Mouse (Mus musculus) stomach, embryonic 15.5 days (tissue): Measurements from ENCODE around the gene Zfp965. TPM values are rescaled to one million over a fixed set of nuclear protein-coding genes. Genes with fewer than 3 reads are reported as not detected.
"Not testable (repeated sequence)": the region's sequence is repeated elsewhere in the genome, so short reads cannot be mapped to it uniquely, and the experiment has no call there.

ENCODE experiments used
- ATAC-seq: fragments of 200-750 bp; cut with Nextera tagmentation; 2 replicates; pipeline ENCODE4 v1.8.0; 2017; ENCODE audit warnings: low read depth, moderate number of reproducible peaks, moderate TSS enrichment; ENCODE audit not compliant: insufficient read depth, low FRiP score
- H3K27ac ChIP-seq: fragments of 300-500 bp; sonication (generic); 2 replicates; pipeline ENCODE4 v1.5.1; 2015; ENCODE audit warnings: mild to moderate bottlenecking, inconsistent platforms
- H3K27me3 ChIP-seq: fragments of 300-500 bp; sonication (generic); replicated peaks from 2 replicates; pipeline ENCODE4 v1.6.1; 2015; ENCODE audit warnings: inconsistent platforms
- H3K36me3 ChIP-seq: fragments of 300-500 bp; sonication (generic); 2 replicates; pipeline ENCODE4 v1.6.1; 2015; ENCODE audit warnings: inconsistent platforms
- H3K4me1 ChIP-seq: fragments of 300-500 bp; sonication (generic); 2 replicates; pipeline ENCODE4 v1.6.1; 2015; ENCODE audit warnings: inconsistent platforms
- H3K4me2 ChIP-seq: fragments of 300-500 bp; sonication (generic); 2 replicates; pipeline ENCODE4 v1.6.1; 2015; ENCODE audit warnings: mild to moderate bottlenecking, inconsistent platforms
- H3K4me3 ChIP-seq: fragments of 300-500 bp; sonication (generic); replicated peaks from 2 replicates; pipeline ENCODE4 v1.5.1; 2015; ENCODE audit warnings: inconsistent platforms
- H3K9ac ChIP-seq: fragments of 300-500 bp; sonication (generic); 2 replicates; pipeline ENCODE4 v1.6.1; 2015; ENCODE audit warnings: inconsistent platforms
- H3K9me3 ChIP-seq: fragments of 300-500 bp; sonication (generic); 2 replicates; pipeline ENCODE4 v1.6.1; 2016; ENCODE audit warnings: inconsistent platforms
- WGBS: fragments of 180-500 bp; shearing (Covaris S2); methylation state at CpG from one replicate; pipeline ENCODE4 v1.1.7; 2015; 5-methylcytosine and 5-hydroxymethylcytosine counted together
- polyA plus RNA-seq: library from polyadenylated mRNA; unstranded; fragments of >200 nt; fragmentation: Nextera tagmentation; extraction: Ambion mirVana; gene quantifications from 2 replicates; pipeline ENCODE4 v1.2.1, GENCODE M21; 2015

The Zfp965 gene
- polyA plus RNA-seq = 6.3 and 7.7 TPM in 2 replicates

DNA sequence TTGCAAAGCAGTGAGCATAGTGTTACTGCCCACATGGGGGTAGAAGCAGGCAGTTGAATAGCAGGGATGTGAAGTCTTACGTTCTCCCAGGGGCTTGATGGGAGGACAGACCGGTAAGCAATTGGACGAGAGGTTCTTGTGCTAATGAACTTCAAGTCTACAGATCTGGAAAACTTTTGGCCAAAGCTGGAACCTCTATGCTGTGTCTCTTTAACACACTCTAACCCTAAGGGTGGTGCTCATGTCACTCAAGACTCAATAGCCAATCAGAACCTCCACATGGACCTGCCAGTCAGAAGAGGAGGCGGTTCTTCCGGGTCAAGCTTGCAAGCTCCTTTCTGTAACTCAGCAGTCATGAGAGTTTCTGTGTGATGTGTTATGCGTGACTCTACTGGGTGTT lies at the start of gene Zfp965:
TSS of gene Zfp965 (plus strand) at position 301 of the 400 bp plus-strand sequence.
- H3K27ac ChIP-seq, H3K36me3 ChIP-seq: not testable (repeated sequence)

DNA sequence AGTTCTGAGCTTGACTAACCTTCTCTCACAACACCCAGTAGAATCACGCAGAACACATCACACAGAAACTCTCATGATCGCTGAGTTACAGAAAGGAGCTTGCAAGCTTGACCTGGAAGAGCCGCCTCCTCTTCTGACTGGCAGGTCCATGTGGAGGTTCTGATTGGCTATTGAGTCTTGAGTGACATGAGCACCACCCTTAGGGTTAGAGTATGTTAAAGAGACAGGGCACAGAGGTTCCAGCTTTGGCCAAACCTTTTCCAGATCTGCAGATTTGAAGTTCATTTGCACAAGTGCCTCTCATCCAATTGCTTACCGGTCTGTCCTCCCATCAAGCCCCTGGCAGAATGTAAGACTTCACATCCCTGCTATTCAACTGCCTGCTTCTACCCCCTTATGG lies 34.1 kb upstream of the Zfp965 start, which contains the start of gene Gm4724:
TSS of gene Gm4724 (minus strand) at position 101 of the 400 bp plus-strand sequence.
- not testable (repeated sequence) for H3K36me3 ChIP-seq, H3K4me3 ChIP-seq, H3K27me3 ChIP-seq, H3K4me2 ChIP-seq, ATAC-seq, H3K9me3 ChIP-seq, H3K9ac ChIP-seq, H3K4me1 ChIP-seq, H3K27ac ChIP-seq
- WGBS = no CpG with 5 or more reads among the region's 4 CpGs

More for the DNA sequence above, at the start of gene Zfp965:
- not testable (repeated sequence) for H3K9me3 ChIP-seq, ATAC-seq, H3K27me3 ChIP-seq, H3K4me2 ChIP-seq, H3K9ac ChIP-seq, H3K4me1 ChIP-seq, H3K4me3 ChIP-seq
- no CpG with 5 or more reads among the region's 6 CpGs for WGBS

Other genes with a start within 250 kb of the Zfp965 start
- gene Gm14440, start 194.9 kb upstream of the Zfp965 start, polyA plus RNA-seq = 1.1 TPM in 1 of 2 replicates, not detected in the other
- 16.3 and 18.5 TPM in 2 replicates for gene Gm4631, start 131.8 kb upstream of the Zfp965 start, polyA plus RNA-seq
- gene Zfp968, start 97.5 kb upstream of the Zfp965 start, polyA plus RNA-seq = 6.5 and 8.3 TPM in 2 replicates
- gene Gm4724, start 34.2 kb upstream of the Zfp965 start, polyA plus RNA-seq = 9.3 and 9.9 TPM in 2 replicates
- not detected in 2 replicates for gene Gm11007, start 174.0 kb downstream of the Zfp965 start, polyA plus RNA-seq
- gene Zfp969, start 233.7 kb downstream of the Zfp965 start, polyA plus RNA-seq = 21.5 and 29.2 TPM in 2 replicates